Comparison of ENCODE assay signal across 31 mouse cellular contexts in the genomic region with DNA sequence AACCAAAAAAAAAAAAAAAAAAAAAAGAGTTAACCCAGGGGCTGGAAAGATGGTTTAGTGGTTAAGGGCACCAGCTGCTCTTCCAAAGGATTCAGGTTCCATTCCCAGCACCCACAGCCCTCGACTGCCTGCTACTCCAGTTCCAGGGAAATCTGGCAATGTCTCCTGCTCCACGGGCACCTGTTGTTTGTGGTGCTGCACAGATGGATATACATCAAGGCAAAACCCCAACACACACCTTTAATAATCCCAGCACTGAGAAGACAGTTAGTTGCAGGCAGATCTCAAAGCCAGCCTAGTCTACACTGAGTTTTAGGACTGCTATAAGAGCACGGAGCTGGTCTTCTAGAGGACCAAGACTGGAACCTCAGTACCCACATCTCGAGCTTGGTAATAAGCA. TPM values are rescaled to one million over a fixed set of nuclear protein-coding genes. Genes with fewer than 3 reads are reported as not detected.
DNase-seq lines count a peak whose midpoint lies in the region; ATAC-seq and TF ChIP-seq lines count a peak whose summit lies in the region.
"Had no signal": no experiment of that assay in that cellular context is flagged by ENCODE, and none has a peak within 500 bp of the region (broad histone marks: within the 10 kb centered on the region; RNA-seq: fewer than 3 reads in every experiment).

No protein-coding gene starts in this region.

- no peak overlapping the region for H3K9ac ChIP-seq in liver, adult 2 months (ENCODE audit: low read depth, low read length)
- H3K9ac ChIP-seq in liver, embryonic 13.5 days: peak overlapping the region; percentile 43
- H3K9ac ChIP-seq in hindbrain, embryonic 13.5 days: no peak overlapping the region
- H3K9ac ChIP-seq: embryonic facial prominence, embryonic 15.5 days; forebrain, embryonic 15.5 days; hindbrain, embryonic 14.5 days; kidney, embryonic 15.5 days; limb, embryonic 15.5 days; neural tube, embryonic 13.5 days had no signal

- H3K27me3 ChIP-seq in liver, adult 2 months (ENCODE audit: control insufficient read depth, insufficient read depth, low read length): no peaks in the 10 kb centered on the region
- H3K27me3 ChIP-seq in erythroblast, embryonic 14.5 days (ENCODE audit: control insufficient read depth): no peaks in the 10 kb centered on the region
- H3K27me3 ChIP-seq in liver, embryonic 13.5 days: no peaks in the 10 kb centered on the region
- H3K27me3 ChIP-seq in myocyte (ENCODE audit: control insufficient read depth, insufficient read depth, insufficient read length): no peaks in the 10 kb centered on the region
- H3K27me3 ChIP-seq in hindbrain, embryonic 13.5 days: no peaks in the 10 kb centered on the region
- H3K27me3 ChIP-seq: embryonic facial prominence, embryonic 15.5 days; forebrain, embryonic 15.5 days; kidney, embryonic 15.5 days; limb, embryonic 15.5 days; neural tube, embryonic 13.5 days had no signal

- no peak overlapping the region for H3K4me3 ChIP-seq in liver, adult 2 months (ENCODE audit: insufficient read depth, low read depth, low read length)
- H3K4me3 ChIP-seq in erythroblast, embryonic 14.5 days (replicated peaks): peak overlapping the region; percentile 25
- H3K4me3 ChIP-seq in liver, embryonic 13.5 days (replicated peaks): no peak overlapping the region
- no peak overlapping the region for H3K4me3 ChIP-seq in myocyte
- H3K4me3 ChIP-seq in hindbrain, embryonic 13.5 days: no peak overlapping the region
- H3K4me3 ChIP-seq: embryonic facial prominence, embryonic 10.5 days; embryonic facial prominence, embryonic 15.5 days; forebrain, embryonic 15.5 days; kidney, embryonic 15.5 days; limb, embryonic 10.5 days; limb, embryonic 15.5 days; midbrain, embryonic 10.5 days; neural tube, embryonic 13.5 days had no signal

- no peaks in the 10 kb centered on the region for H3K36me3 ChIP-seq in liver, adult 2 months (ENCODE audit: control insufficient read depth, insufficient read depth, low read length)
- no peaks in the 10 kb centered on the region for H3K36me3 ChIP-seq in erythroblast, embryonic 14.5 days (ENCODE audit: control insufficient read depth)
- no peaks in the 10 kb centered on the region for H3K36me3 ChIP-seq in liver, embryonic 13.5 days
- H3K36me3 ChIP-seq in myocyte (ENCODE audit: control insufficient read depth, insufficient read depth): no peaks in the 10 kb centered on the region
- H3K36me3 ChIP-seq in hindbrain, embryonic 13.5 days: no peaks in the 10 kb centered on the region
- H3K36me3 ChIP-seq: embryonic facial prominence, embryonic 15.5 days; forebrain, embryonic 15.5 days; kidney, embryonic 15.5 days; limb, embryonic 15.5 days; neural tube, embryonic 13.5 days had no signal

- H3K9me3 ChIP-seq in erythroblast, embryonic 14.5 days (ENCODE audit: control insufficient read depth, low read length): no peaks in the 10 kb centered on the region
- no peaks in the 10 kb centered on the region for H3K9me3 ChIP-seq in liver, embryonic 13.5 days (replicated peaks)
- no peaks in the 10 kb centered on the region for H3K9me3 ChIP-seq in hindbrain, embryonic 13.5 days
- H3K9me3 ChIP-seq: embryonic facial prominence, embryonic 10.5 days; embryonic facial prominence, embryonic 15.5 days; forebrain, embryonic 15.5 days; kidney, embryonic 15.5 days; limb, embryonic 10.5 days; limb, embryonic 15.5 days; midbrain, embryonic 10.5 days; neural tube, embryonic 13.5 days had no signal

- ATAC-seq in liver, embryonic 13.5 days (ENCODE audit: low read depth): no peak
- no peak for ATAC-seq in hindbrain, embryonic 13.5 days (ENCODE audit: low FRiP score)
- ATAC-seq: forebrain, embryonic 15.5 days; lung, postnatal 0 days had no signal

- TF ChIP-seq POLR2A in liver, adult 2 months (IDR thresholded peaks at IDR 0.05; ENCODE audit: extremely low read depth, insufficient read depth, low read length): no peak
- no peak for TF ChIP-seq POLR2A in myocyte (IDR thresholded peaks at IDR 0.05; ENCODE audit: insufficient read length, low read depth)

- no peak overlapping the region for H3ac ChIP-seq in myocyte (ENCODE audit: control insufficient read depth, insufficient read length)

- peaks cover 29% of the 10 kb centered on the region for H3K4me1 ChIP-seq in liver, adult 2 months (ENCODE audit: control insufficient read depth, insufficient read depth, low read length)
- peaks cover 55% of the 10 kb centered on the region for H3K4me1 ChIP-seq in erythroblast, embryonic 14.5 days (ENCODE audit: control insufficient read depth)
- peaks cover 70% of the 10 kb centered on the region for H3K4me1 ChIP-seq in liver, embryonic 13.5 days (replicated peaks)
- H3K4me1 ChIP-seq in hindbrain, embryonic 13.5 days (replicated peaks): peaks cover 47% of the 10 kb centered on the region

- WGBS in liver, adult 2 months: 32% methylated on average over 4 of the region's 4 CpGs
- 62% methylated on average over 4 of the region's 4 CpGs for WGBS in liver, embryonic 13.5 days (ENCODE audit: insufficient replicate concordance)
- 90% methylated on average over 4 of the region's 4 CpGs for WGBS in hindbrain, embryonic 13.5 days

- DNase-seq in liver, adult 2 months (ENCODE audit: extremely low read depth, low read depth, low spot score): no peak
- no peak for DNase-seq in liver
- no peak for DNase-seq in liver, embryonic 13.5 days
- DNase-seq in heart, adult 18-20 months: no peak
- DNase-seq in layer of hippocampus, postnatal 25 days (ENCODE audit: extremely low spot score in 1 of 2, low spot score in 1 of 2): no peak
- DNase-seq: adrenal gland, adult 2 months; adrenal gland, postnatal 36 days; B cell, adult 2 months; cerebellum, adult 18-20 months; cerebellum, postnatal 25 days; gastrocnemius, postnatal 36 days; heart, postnatal 36 days; kidney, adult 18-20 months; kidney, postnatal 25 days; layer of hippocampus, postnatal 36 days; right cerebral cortex, postnatal 14 days had no signal

- peak overlapping the region; percentile 44 for H3K4me2 ChIP-seq in liver, embryonic 13.5 days
- H3K4me2 ChIP-seq in myocyte (ENCODE audit: low read depth): peak overlapping the region; percentile 16
- no peak overlapping the region for H3K4me2 ChIP-seq in hindbrain, embryonic 13.5 days
- H3K4me2 ChIP-seq: embryonic facial prominence, embryonic 15.5 days; forebrain, embryonic 15.5 days; heart, embryonic 11.5 days; hindbrain, embryonic 14.5 days; kidney, embryonic 15.5 days; limb, embryonic 15.5 days; neural tube, embryonic 13.5 days had no signal

- H3K79me2 ChIP-seq in liver, adult 2 months (ENCODE audit: control insufficient read depth, insufficient read depth, low read length): peaks cover 33% of the 10 kb centered on the region; the same call in 1 of the 2 replicates
- H3K79me2 ChIP-seq in myocyte (ENCODE audit: control insufficient read depth, insufficient read depth): peaks cover 97% of the 10 kb centered on the region

- peak overlapping the region; percentile 46 for H3K27ac ChIP-seq in liver, adult 2 months (replicated peaks; ENCODE audit: insufficient read depth, low read depth, low read length)
- H3K27ac ChIP-seq in liver, embryonic 13.5 days: peak overlapping the region; percentile 82
- H3K27ac ChIP-seq in hindbrain, embryonic 13.5 days: no peak overlapping the region
- H3K27ac ChIP-seq: embryonic facial prominence, embryonic 10.5 days; embryonic facial prominence, embryonic 15.5 days; forebrain, embryonic 15.5 days; hindbrain, embryonic 14.5 days; kidney, embryonic 15.5 days; limb, embryonic 10.5 days; limb, embryonic 15.5 days; macrophage; midbrain, embryonic 10.5 days; neural tube, embryonic 13.5 days had no signal

- no peak for TF ChIP-seq CTCF in liver, adult 2 months (IDR thresholded peaks at IDR 0.05; ENCODE audit: low read depth, low read length)

TF ChIP-seq in myocyte, 11 proteins besides CTCF, POLR2A, EP300 and RAD21:
- TF ChIP-seq MAX (IDR thresholded peaks at IDR 0.05; ENCODE audit: low read depth): no peak
- TF ChIP-seq SRF (IDR thresholded peaks at IDR 0.05; ENCODE audit: control insufficient read depth, insufficient read length, low read depth): no peak
- no peak for TF ChIP-seq REST (IDR thresholded peaks at IDR 0.05; ENCODE audit: insufficient read depth, insufficient read length)
- TF ChIP-seq USF1 (IDR thresholded peaks at IDR 0.05; ENCODE audit: low read depth): no peak
- TF ChIP-seq TCF12 (IDR thresholded peaks at IDR 0.05; ENCODE audit: insufficient read depth, poor library complexity, severe bottlenecking): peak; percentile 2
- TF ChIP-seq CEBPB (IDR thresholded peaks at IDR 0.05; ENCODE audit: insufficient read depth, poor library complexity, severe bottlenecking): no peak
- no peak for TF ChIP-seq POLR2AphosphoS2 (IDR thresholded peaks at IDR 0.05; ENCODE audit: insufficient read length, low read depth)
- no peak for TF ChIP-seq E2F4 (IDR thresholded peaks at IDR 0.05; ENCODE audit: insufficient read depth)
- peak; percentile 18 for TF ChIP-seq TCF3 (IDR thresholded peaks at IDR 0.05; ENCODE audit: insufficient read length, low read depth)
- TF ChIP-seq MYOG (IDR thresholded peaks at IDR 0.05; ENCODE audit: control insufficient read depth in 1 of 3, insufficient read depth in 1 of 3, insufficient read length in 2 of 3, low read depth in 2 of 3): peak in 2 of 3 experiments; percentile 38 to 94
- peak; percentile 48 to 90 (median 85) for TF ChIP-seq MYOD1 (IDR thresholded peaks at IDR 0.05; ENCODE audit: control insufficient read depth in 1 of 3, insufficient read length in 2 of 3, low read depth in 2 of 3)

RNA-seq across cellular contexts. Expression of a gene that starts 30.2 kb away (rescaled TPM):
- total RNA-seq in liver, adult 2 months (2014; rRNA removed): 56.1 and 62.7 TPM in 2 replicates
- polyA plus RNA-seq in liver, adult 2 months (2012; rRNA removed): 10.7 and 11.3 TPM in 2 replicates
- polyA plus RNA-seq in erythroblast, embryonic 14.5 days (2012): 0.09 and 0.25 TPM in 2 replicates
- 26.5 and 31.4 TPM in 2 replicates for polyA plus RNA-seq in liver, embryonic 13.5 days (2015; fragmentation: Nextera tagmentation; extraction: Ambion mirVana)
- 36.0 TPM for polyA plus RNA-seq in myocyte (2012; fragmentation: generic; extraction: Trizol)
- 10 to 100 TPM; 59.2 to 70.0 TPM for total RNA-seq in heart, adult 18-20 months (2021)
- 59.5 and 62.5 TPM in 2 replicates for polyA plus RNA-seq in hindbrain, embryonic 13.5 days (2015; fragmentation: Nextera tagmentation; extraction: Ambion mirVana)
- total RNA-seq in layer of hippocampus, postnatal 25 days (2021): 10 to 100 TPM; 54.3 to 64.1 TPM
